Mouse (Mus musculus) left cerebral cortex, postnatal 10 days (tissue): ENCODE results near the gene Hinfp. TPM values are rescaled to one million over a fixed set of nuclear protein-coding genes. Genes with fewer than 3 reads are reported as not detected.

Experiments used
- microRNA-seq: library from miRNA; unstranded; fragments of <30 nt; microRNA quantifications from one replicate; pipeline ENCODE4 v1.2.0, GENCODE M21; 2022
- total RNA-seq, 2 experiments: library from RNA; stranded (reverse); gene quantifications; 2 replicates each; pipeline ENCODE4 v1.2.3; 2021

The Hinfp gene
- total RNA-seq, 2 experiments from 2014 or later = 27.1 to 28.3 TPM

Small RNA genes within 50 kb of the gene (microRNA-seq; reads per million reads assigned to microRNA genes)
- not detected for gene Gm44335

Other genes with a start within 250 kb of the Hinfp start
- 10 to 100 TPM; 58.2 to 64.0 TPM for gene Usp2, start 238.7 kb downstream of the Hinfp start, total RNA-seq
- gene Mfrp, start 203.9 kb downstream of the Hinfp start, total RNA-seq = under 1 TPM in 1 of 2 experiments, not detected in 1; 0.17 TPM
- 10 to 100 TPM; 11.2 to 12.1 TPM for gene C1qtnf5, start 198.4 kb downstream of the Hinfp start, total RNA-seq
- not detected for gene Gm49380, start 192.2 kb downstream of the Hinfp start, total RNA-seq
- 10 to 100 TPM; 30.1 to 33.4 TPM for gene Rnf26, start 192.2 kb downstream of the Hinfp start, total RNA-seq
- 10 to 100 TPM; 19.2 to 22.2 TPM for gene Mcam, start 171.2 kb downstream of the Hinfp start, total RNA-seq
- 10 to 100 TPM; 48.6 to 49.9 TPM for gene Cbl, start 71.6 kb downstream of the Hinfp start, total RNA-seq
- gene Ccdc153, start 65.0 kb downstream of the Hinfp start, total RNA-seq = 1 to 10 TPM in 1 of 2 experiments, under 1 TPM in 1; 0.69 to 1.9 TPM
- gene Pdzd3, start 54.2 kb downstream of the Hinfp start, total RNA-seq = under 1 TPM; 0.53 to 0.60 TPM
- gene Nlrx1, start 37.1 kb downstream of the Hinfp start, total RNA-seq = 10 to 100 TPM; 11.9 to 14.8 TPM
- gene Abcg4, start 17.1 kb downstream of the Hinfp start, total RNA-seq = 10 to 100 TPM; 68.0 to 73.2 TPM
- gene C2cd2l, start 14.6 kb upstream of the Hinfp start, total RNA-seq = 100 to 1,000 TPM; 151 to 158 TPM
- 10 to 100 TPM; 15.5 to 17.9 TPM for gene Dpagt1, start 20.3 kb upstream of the Hinfp start, total RNA-seq
- 10 to 100 TPM; 66.5 to 67.6 TPM for gene H2afx, start 29.0 kb upstream of the Hinfp start, total RNA-seq
- gene Hmbs, start 38.6 kb upstream of the Hinfp start, total RNA-seq = 10 to 100 TPM; 20.5 to 24.0 TPM
- 10 to 100 TPM; 42.6 to 49.1 TPM for gene Vps11, start 56.0 kb upstream of the Hinfp start, total RNA-seq
- gene Hyou1, start 73.8 kb upstream of the Hinfp start, total RNA-seq = 10 to 100 TPM; 87.1 to 89.3 TPM
- gene Slc37a4, start 91.2 kb upstream of the Hinfp start, total RNA-seq = 10 to 100 TPM; 36.9 to 40.1 TPM
- 100 to 1,000 TPM; 711 to 765 TPM for gene Rps25, start 101.5 kb upstream of the Hinfp start, total RNA-seq
- gene Trappc4, start 101.9 kb upstream of the Hinfp start, total RNA-seq = 10 to 100 TPM; 75.3 to 87.2 TPM
- 10 to 100 TPM; 16.1 to 19.9 TPM for gene Ccdc84, start 112.9 kb upstream of the Hinfp start, total RNA-seq
- not detected for gene Foxr1, start 135.5 kb upstream of the Hinfp start, total RNA-seq
- not detected for gene Upk2, start 149.3 kb upstream of the Hinfp start, total RNA-seq
- 10 to 100 TPM; 85.4 to 98.1 TPM for gene Bcl9l, start 177.2 kb upstream of the Hinfp start, total RNA-seq